ENCODE assay signal across 8 mouse cellular contexts in the genomic region with DNA sequence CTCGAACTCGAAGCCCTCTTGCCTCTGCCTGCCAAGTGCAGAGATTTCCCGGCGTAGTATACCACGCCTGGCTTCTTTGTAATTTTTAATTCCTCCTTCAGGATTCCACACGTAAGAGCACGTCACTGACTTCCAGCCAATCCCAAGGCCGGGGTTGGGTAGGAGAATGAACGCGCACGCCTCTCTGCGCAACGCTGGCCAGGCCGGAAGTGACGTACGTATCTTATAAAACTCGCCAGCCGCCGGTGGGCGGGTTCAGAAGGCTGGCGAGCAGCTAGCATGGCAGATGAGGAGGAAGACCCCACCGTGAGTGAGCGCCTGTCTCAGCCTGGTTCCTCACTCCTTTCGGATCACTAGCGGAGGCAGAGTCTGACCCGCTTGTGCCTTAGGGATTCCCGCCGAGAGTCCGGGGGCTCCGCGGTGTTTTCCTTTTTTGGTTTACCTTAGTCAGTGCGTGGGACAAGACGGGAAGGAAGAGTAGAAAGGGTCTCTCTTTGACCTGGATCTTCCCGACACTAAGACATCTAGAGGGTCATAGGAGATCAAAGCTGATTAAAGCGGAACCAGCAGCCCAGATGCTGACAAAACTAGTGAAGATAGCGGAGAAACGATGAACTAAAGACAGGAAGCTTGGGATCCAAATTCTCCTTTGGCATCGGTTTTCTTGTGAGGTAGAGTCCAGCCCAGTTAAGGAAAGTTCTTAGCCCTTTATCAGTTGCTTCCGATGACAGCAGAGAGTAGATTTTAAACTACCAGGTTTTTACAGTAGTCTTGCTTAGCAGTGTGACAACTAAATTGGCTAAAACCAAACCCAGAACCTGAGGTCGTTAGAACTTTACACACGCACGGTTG. TPM values are rescaled to one million over a fixed set of nuclear protein-coding genes. Genes with fewer than 3 reads are reported as not detected.
A peak's percentile ranks its signal among the peaks of the same experiment; 100 is the strongest.
DNase-seq lines count a peak whose midpoint lies in the region; ATAC-seq and TF ChIP-seq lines count a peak whose summit lies in the region.

A gene (plus strand): TSS at position 256 of the 852 bp plus-strand sequence.

- TF ChIP-seq POLR2A in cortical plate, adult 2 months (IDR thresholded peaks at IDR 0.05; ENCODE audit: extremely low read depth, insufficient read depth, low read length): peak; percentile 100

- ATAC-seq in activated CD4-positive, CD25-positive, alpha-beta regulatory T cell, adult 4 months: peak; percentile 98
- ATAC-seq in megakaryocyte progenitor cell, adult 5-6 weeks (replicated peaks; ENCODE audit: poor library complexity): peak; percentile 96

- H3K4me3 ChIP-seq in cortical plate, adult 2 months (ENCODE audit: insufficient read depth, low read length): peak within 1 kb of the TSS; percentile 42

- H3K4me1 ChIP-seq in cortical plate, adult 2 months (ENCODE audit: control insufficient read depth, insufficient read depth, low read length): peaks cover 4% of the 10 kb centered on the region

- DNase-seq in gastrocnemius, adult 8-10 months (ENCODE audit: low spot score in 2 of 2): peak; percentile 95
- DNase-seq in induced T-regulatory cell, adult 2 months (ENCODE audit: low read depth): peak; percentile 99
- DNase-seq in left cerebral cortex, adult 9 months (ENCODE audit: low spot score in 2 of 2): peak; percentile 92 to 98
- DNase-seq in right cerebral cortex, postnatal 14 days: peak; percentile 95
- DNase-seq in urinary bladder, postnatal 36 days (ENCODE audit: low spot score in 2 of 2): peak; percentile 95 to 96

- H3K27ac ChIP-seq in cortical plate, adult 2 months (ENCODE audit: insufficient read depth, low read length): no peak within 1 kb of the TSS

- no peak for TF ChIP-seq CTCF in cortical plate, adult 2 months (IDR thresholded peaks at IDR 0.05; ENCODE audit: extremely low read depth, insufficient read depth, low read length)

RNA-seq across cellular contexts. Expression of the gene that starts here (rescaled TPM):
- polyA plus RNA-seq in activated CD4-positive, CD25-positive, alpha-beta regulatory T cell, adult 4 months (2017; shearing (Covaris generic)): 10 to 100 TPM; 18.3 to 24.5 TPM
- polyA plus RNA-seq in cortical plate, adult 2 months (2012; rRNA removed): 36.6 and 42.1 TPM in 2 replicates
- total RNA-seq in gastrocnemius, adult 8-10 months (2022): 10 to 100 TPM; 18.6 to 30.2 (median 25.3) TPM
- total RNA-seq in megakaryocyte progenitor cell, adult 5-6 weeks (2015): 12.9 and 15.6 TPM in 2 replicates
- total RNA-seq in megakaryocyte progenitor cell, adult 5-6 weeks (2017): 13.2 and 15.9 TPM in 2 replicates
